Mouse (Mus musculus) heart, postnatal 0 days (tissue): ENCODE data around the gene Hoxc9.

Experiments
- CTCF ChIP-seq: IDR thresholded peaks from 2 replicates; pipeline ENCODE4 v1.5.1; 2016; ENCODE audit warnings: antibody characterized with exemption, control low read depth, low read depth
- EP300 ChIP-seq: IDR thresholded peaks from 2 replicates; pipeline ENCODE4 v1.6.1; 2016; ENCODE audit warnings: antibody characterized with exemption, low read depth

DNA sequence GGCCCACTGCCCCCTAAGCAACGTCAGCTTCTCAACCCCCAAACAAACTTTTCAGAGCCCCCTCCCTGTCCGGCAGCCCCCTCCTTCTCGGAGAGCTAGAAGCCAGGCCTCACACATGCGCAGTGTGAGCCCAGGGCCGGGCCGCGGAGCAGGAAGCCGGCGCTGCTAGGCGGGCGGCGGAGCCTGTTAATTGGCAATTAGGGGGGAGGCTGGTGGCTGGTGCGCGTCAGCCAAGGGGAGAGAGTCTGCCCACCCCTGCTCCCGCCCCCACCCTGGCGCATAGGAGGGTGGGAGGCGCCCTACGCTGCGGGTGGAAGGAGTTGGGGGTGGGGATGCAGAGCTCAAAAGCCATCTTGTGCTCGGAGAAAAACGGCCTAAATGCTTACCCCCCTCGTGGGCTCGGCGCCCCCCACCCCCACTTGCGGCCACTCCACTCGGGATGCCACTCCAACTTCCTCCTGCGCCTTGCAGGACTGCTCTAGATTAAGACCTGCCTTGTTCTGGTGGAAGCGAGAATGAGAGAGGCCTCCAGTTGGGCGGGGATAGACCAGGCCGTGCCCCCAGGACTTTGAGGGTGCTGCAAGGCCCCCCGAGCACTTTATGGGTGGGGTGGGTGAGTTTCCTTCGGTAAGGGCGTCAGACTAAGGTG, 23.1 kb downstream of the Hoxc9 start:
- TF ChIP-seq EP300 (no peak), CTCF (no peak)
